Mouse (Mus musculus): ENCODE measurements at regions not wholly inside any gene's neighbourhood (a gene's known extent, or its start where the extent isn't known, plus 50 kb on each side); places are given as distances from the start of the nearest gene placed in this dataset.

DNA sequence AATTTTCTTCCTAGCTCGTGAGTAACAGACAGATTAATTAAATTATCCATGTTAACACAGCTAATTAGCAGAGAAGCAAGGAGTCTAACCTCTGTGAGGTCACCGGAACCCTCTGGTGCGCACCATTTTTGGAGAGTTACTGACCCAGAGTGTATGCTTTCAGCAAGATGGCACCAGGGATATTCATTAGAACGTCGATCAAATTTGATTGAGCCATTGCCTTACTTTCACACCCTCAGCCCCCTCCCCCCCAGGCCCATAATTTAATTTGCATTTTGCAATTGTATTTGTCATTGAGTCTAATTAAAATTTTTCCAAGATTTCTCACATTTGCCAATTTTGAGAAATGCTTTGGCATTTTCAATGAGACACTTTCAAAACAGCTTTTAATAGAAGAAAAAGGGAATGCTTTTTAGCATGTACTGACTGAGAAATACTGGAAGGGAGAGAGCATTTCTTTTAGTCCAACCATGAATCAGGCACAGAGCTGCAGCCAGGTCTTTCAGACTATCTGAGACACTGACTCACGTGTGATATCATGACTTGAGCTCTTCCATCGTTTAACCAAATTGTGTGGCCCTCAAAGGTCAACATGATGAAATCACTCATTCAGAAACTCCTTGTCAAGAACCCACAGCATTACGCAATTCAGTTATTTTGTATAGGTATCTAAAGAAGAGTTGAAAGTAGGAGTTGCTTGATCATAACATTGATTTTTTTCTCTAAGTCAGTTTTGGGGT is 198.6 kb downstream of the Fam198b start:
- TF ChIP-seq USF2 (IDR thresholded peaks at IDR 0.05; ENCODE audit: borderline replicate concordance in 1 of 2, insufficient read depth in 1 of 2, low read depth in 1 of 2, low read length in 2 of 2), result no peak
- TF ChIP-seq USF1 (IDR thresholded peaks at IDR 0.05; ENCODE audit: low read depth, low read length), result no peak
- no peak for TF ChIP-seq CTCF (IDR thresholded peaks at IDR 0.05 in 2 of 3, conservative IDR thresholded peaks at IDR 0.05 in 1 of 3; ENCODE audit: control insufficient read depth in 1 of 3, insufficient read depth in 1 of 3, low read depth in 2 of 3, low read length in 3 of 3, poor library complexity in 1 of 3, severe bottlenecking in 1 of 3)
- TF ChIP-seq NELFE (IDR thresholded peaks at IDR 0.05; ENCODE audit: low read depth, low read length), result no peak
- no peak for TF ChIP-seq MAZ (IDR thresholded peaks at IDR 0.05; ENCODE audit: low read depth, low read length)
- no peak for TF ChIP-seq POLR2A (IDR thresholded peaks at IDR 0.05; ENCODE audit: control insufficient read depth in 1 of 2, insufficient read depth in 1 of 2, low read depth in 1 of 2, low read length in 2 of 2, poor library complexity in 1 of 2)
- no peak for TF ChIP-seq ZKSCAN1 (IDR thresholded peaks at IDR 0.05; ENCODE audit: low read depth, low read length)
- TF ChIP-seq CHD1 (IDR thresholded peaks at IDR 0.05; ENCODE audit: low read depth, low read length), result no peak
- TF ChIP-seq MAX (IDR thresholded peaks at IDR 0.05; ENCODE audit: low read length), result no peak

All from MEL (cell line).